Mouse (Mus musculus): Measurements from ENCODE around the gene Pde8a.
"Not testable (repeated sequence)": the region's sequence is repeated elsewhere in the genome, so short reads cannot be mapped to it uniquely, and the experiment has no call there.

The Pde8a gene

GRCm38 (mm10) chr7:81213347-81214152 lies at the start of gene Pde8a:
Gene Pde8a, plus strand, starts transcription at chr7:81213596.
- in situ Hi-C loops (cut with MboI; ENCODE audit: low sequenced_read_pairs): no loop called here

- in situ Hi-C loops (cut with MboI; ENCODE audit: low sequenced_read_pairs): loop anchor here (10.0 kb wide), 1 partner anchor 160 kb away; no protein-coding TSS in a partner anchor
Measured at GRCm38 (mm10) chr7:81164411-81164810, 49.0 kb upstream of the Pde8a start.

GRCm38 (mm10) chr7:81167124-81167523 lies 46.3 kb upstream of the Pde8a start:
- in situ Hi-C loops (cut with MboI; ENCODE audit: low sequenced_read_pairs): loop anchor here (10.0 kb wide), 1 partner anchor 158 kb away; no protein-coding TSS in a partner anchor

- in situ Hi-C loops (cut with MboI; ENCODE audit: low sequenced_read_pairs): loop anchor here (10.0 kb wide), 1 partner anchor 155 kb away; no protein-coding TSS in a partner anchor
Measured at GRCm38 (mm10) chr7:81169351-81169750, 44.0 kb upstream of the Pde8a start.

- in situ Hi-C loops (cut with MboI; ENCODE audit: low sequenced_read_pairs): loop anchor here (10.0 kb wide), 1 partner anchor 131 kb away; no protein-coding TSS in a partner anchor
Measured at GRCm38 (mm10) chr7:81173931-81174330, 39.5 kb upstream of the Pde8a start.

- in situ Hi-C loops (cut with MboI; ENCODE audit: low sequenced_read_pairs): loop anchor here (10.0 kb wide), 1 partner anchor 130 kb away; no protein-coding TSS in a partner anchor
Measured at GRCm38 (mm10) chr7:81174654-81175053, 38.7 kb upstream of the Pde8a start.

- in situ Hi-C loops (cut with MboI; ENCODE audit: low sequenced_read_pairs): loop anchor here (10.0 kb wide), 1 partner anchor 129 kb away; no protein-coding TSS in a partner anchor
Measured at GRCm38 (mm10) chr7:81176187-81176769, 37.1 kb upstream of the Pde8a start.

- in situ Hi-C loops (cut with MboI; ENCODE audit: low sequenced_read_pairs): loop anchor here (10.0 kb wide), 1 partner anchor 125 kb away; no protein-coding TSS in a partner anchor
Measured at GRCm38 (mm10) chr7:81179494-81179893, 33.9 kb upstream of the Pde8a start.

- in situ Hi-C loops (cut with MboI; ENCODE audit: low sequenced_read_pairs): no loop called here
Measured at GRCm38 (mm10) chr7:81182492-81183175, 30.8 kb upstream of the Pde8a start.

- in situ Hi-C loops (cut with MboI; ENCODE audit: low sequenced_read_pairs): no loop called here
Measured at GRCm38 (mm10) chr7:81183181-81183580, 30.2 kb upstream of the Pde8a start.

GRCm38 (mm10) chr7:81184136-81184535 lies 29.3 kb upstream of the Pde8a start:
- in situ Hi-C loops (cut with MboI; ENCODE audit: low sequenced_read_pairs): no loop called here

- in situ Hi-C loops (cut with MboI; ENCODE audit: low sequenced_read_pairs): no loop called here
Measured at GRCm38 (mm10) chr7:81184651-81185050, 28.7 kb upstream of the Pde8a start.

GRCm38 (mm10) chr7:81186036-81186435 lies 27.4 kb upstream of the Pde8a start:
- in situ Hi-C loops (cut with MboI; ENCODE audit: low sequenced_read_pairs): not testable (repeated sequence)

- in situ Hi-C loops (cut with MboI; ENCODE audit: low sequenced_read_pairs): no loop called here
Measured at GRCm38 (mm10) chr7:81189180-81189579, 24.2 kb upstream of the Pde8a start.

- in situ Hi-C loops (cut with MboI; ENCODE audit: low sequenced_read_pairs): no loop called here
Measured at GRCm38 (mm10) chr7:81195509-81195908, 17.9 kb upstream of the Pde8a start.

- in situ Hi-C loops (cut with MboI; ENCODE audit: low sequenced_read_pairs): no loop called here
Measured at GRCm38 (mm10) chr7:81196796-81197195, 16.6 kb upstream of the Pde8a start.

GRCm38 (mm10) chr7:81198538-81198937 lies 14.9 kb upstream of the Pde8a start:
- in situ Hi-C loops (cut with MboI; ENCODE audit: low sequenced_read_pairs): no loop called here

GRCm38 (mm10) chr7:81199109-81199508 lies 14.3 kb upstream of the Pde8a start:
- in situ Hi-C loops (cut with MboI; ENCODE audit: low sequenced_read_pairs): no loop called here

- in situ Hi-C loops (cut with MboI; ENCODE audit: low sequenced_read_pairs): no loop called here
Measured at GRCm38 (mm10) chr7:81199757-81200156, 13.6 kb upstream of the Pde8a start.

- in situ Hi-C loops (cut with MboI; ENCODE audit: low sequenced_read_pairs): no loop called here
Measured at GRCm38 (mm10) chr7:81202389-81202788, 11.0 kb upstream of the Pde8a start.

GRCm38 (mm10) chr7:81203576-81203975 lies 9.8 kb upstream of the Pde8a start:
- in situ Hi-C loops (cut with MboI; ENCODE audit: low sequenced_read_pairs): not testable (repeated sequence)
